ENCODE assay signal across 8 mouse cellular contexts in genomic region chr1:91413898-91414594, GRCm38 (mm10). TPM values are rescaled to one million over a fixed set of nuclear protein-coding genes. Genes with fewer than 3 reads are reported as not detected.
DNase-seq lines count a peak whose midpoint lies in the region; ATAC-seq and TF ChIP-seq lines count a peak whose summit lies in the region.

TSS of gene Hes6 (minus strand) at chr1:91414038.

- peak within 1 kb of the TSS; percentile 78 for H3K4me3 ChIP-seq in heart, adult 2 months
- peak within 1 kb of the TSS; percentile 77 for H3K4me3 ChIP-seq in kidney, adult 2 months (ENCODE audit: insufficient read depth, low read depth, low read length)
- H3K4me3 ChIP-seq in limb, embryonic 15.5 days: peak within 1 kb of the TSS; percentile 80
- H3K4me3 ChIP-seq in midbrain, embryonic 16.5 days (ENCODE audit: low read depth, low read length): peak within 1 kb of the TSS; percentile 82

- peak within 1 kb of the TSS; percentile 86 for H3K9ac ChIP-seq in heart, adult 2 months (ENCODE audit: low read depth, low read length)
- H3K9ac ChIP-seq in limb, embryonic 15.5 days: peak within 1 kb of the TSS; percentile 75
- peak within 1 kb of the TSS; percentile 90 for H3K9ac ChIP-seq in midbrain, embryonic 16.5 days (ENCODE audit: low read depth, low read length)

- no peak for TF ChIP-seq CTCF in heart, adult 2 months (IDR thresholded peaks at IDR 0.05)
- TF ChIP-seq CTCF in kidney, adult 2 months (conservative IDR thresholded peaks at IDR 0.05; ENCODE audit: insufficient read depth, insufficient read length, low read depth, low read length): no peak

- H3K4me2 ChIP-seq in limb, embryonic 15.5 days: peak within 1 kb of the TSS; percentile 98
- peak within 1 kb of the TSS; percentile 88 for H3K4me2 ChIP-seq in midbrain, embryonic 16.5 days (ENCODE audit: low read length)

- H3K9me3 ChIP-seq in limb, embryonic 15.5 days: no peaks in the 10 kb centered on the region
- H3K9me3 ChIP-seq in midbrain, embryonic 16.5 days (replicated peaks; ENCODE audit: control insufficient read depth, low read length, poor library complexity, severe bottlenecking): no peaks in the 10 kb centered on the region

- H3K4me1 ChIP-seq in heart, adult 2 months (ENCODE audit: control insufficient read depth, insufficient read depth, low read length): peaks cover 5% of the 10 kb centered on the region
- H3K4me1 ChIP-seq in kidney, adult 2 months (ENCODE audit: control insufficient read depth, insufficient read depth, low read length): no peaks in the 10 kb centered on the region
- H3K4me1 ChIP-seq in limb, embryonic 15.5 days: peaks cover 39% of the 10 kb centered on the region
- H3K4me1 ChIP-seq in midbrain, embryonic 16.5 days (ENCODE audit: control insufficient read depth, insufficient read depth, low read length): peaks cover 29% of the 10 kb centered on the region

- 0 out of 2 replicates have a peak, but pooled peaks have one; percentile 11 for TF ChIP-seq POLR2A in heart, adult 2 months (IDR thresholded peaks at IDR 0.05; ENCODE audit: insufficient read depth, low read depth, low read length)
- TF ChIP-seq POLR2A in kidney, adult 2 months (IDR thresholded peaks at IDR 0.05; ENCODE audit: low read depth, low read length): no peak

- TF ChIP-seq EP300 in heart, adult 2 months (IDR thresholded peaks at IDR 0.05; ENCODE audit: insufficient read depth, low read depth, low read length): no peak

- DNase-seq in frontal cortex, adult 2 months (ENCODE audit: extremely low spot score in 1 of 2, low spot score in 1 of 2): peak in 1 of 2 experiments; percentile 52
- peak; percentile 91 for DNase-seq in embryo, embryonic 11 days
- DNase-seq in heart, adult 2 months: peak; percentile 83 to 89
- peak; percentile 78 for DNase-seq in kidney, adult 2 months
- DNase-seq in spleen, postnatal 4 days (ENCODE audit: low spot score in 2 of 2): peak; percentile 53 to 77

- ATAC-seq in frontal cortex, adult (ENCODE audit: low TSS enrichment): no peak
- peak; percentile 51 for ATAC-seq in limb, embryonic 15.5 days (ENCODE audit: insufficient number of reproducible peaks, low FRiP score, low TSS enrichment, low read depth)
- peak; percentile 59 for ATAC-seq in midbrain, embryonic 16.5 days

- peak within 1 kb of the TSS; percentile 89 for H3K27ac ChIP-seq in heart, adult 2 months
- peak within 1 kb of the TSS; percentile 87 for H3K27ac ChIP-seq in kidney, adult 2 months (ENCODE audit: insufficient read depth, low read depth, low read length)
- H3K27ac ChIP-seq in limb, embryonic 15.5 days: peak within 1 kb of the TSS; percentile 89
- peak within 1 kb of the TSS; percentile 91 for H3K27ac ChIP-seq in midbrain, embryonic 16.5 days (ENCODE audit: low read length)

- H3K79me2 ChIP-seq in heart, adult 2 months (replicated peaks; ENCODE audit: control insufficient read depth, insufficient read depth, low read length): no peaks in the 10 kb centered on the region

- H3K36me3 ChIP-seq in heart, adult 2 months (ENCODE audit: control insufficient read depth, insufficient read depth, low read length): no peaks in the 10 kb centered on the region
- H3K36me3 ChIP-seq in kidney, adult 2 months (ENCODE audit: control insufficient read depth, insufficient read depth, low read length): no peaks in the 10 kb centered on the region
- peaks cover 11% of the 10 kb centered on the region for H3K36me3 ChIP-seq in limb, embryonic 15.5 days
- H3K36me3 ChIP-seq in midbrain, embryonic 16.5 days (ENCODE audit: control insufficient read depth, insufficient read depth, low read length): no peaks in the 10 kb centered on the region

- intact Hi-C loops in heart, adult 2 months (cut with DNase I): loop anchor here (2.0 kb wide), 1 partner anchor 15 kb away; the partner anchor contains the start of gene Ilkap

- under 1% methylated on average over 39 of the region's 39 CpGs for WGBS in heart, adult 2 months
- WGBS in kidney, adult 2 months: 3% methylated on average over 39 of the region's 39 CpGs
- WGBS in limb, embryonic 15.5 days: under 1% methylated on average over 39 of the region's 39 CpGs
- WGBS in midbrain, embryonic 16.5 days: under 1% methylated on average over 39 of the region's 39 CpGs

- no peaks in the 10 kb centered on the region for H3K27me3 ChIP-seq in heart, adult 2 months (ENCODE audit: control insufficient read depth, insufficient read depth, low read length)
- no peaks in the 10 kb centered on the region for H3K27me3 ChIP-seq in kidney, adult 2 months (replicated peaks; ENCODE audit: control insufficient read depth, insufficient read depth, low read length)
- no peaks in the 10 kb centered on the region for H3K27me3 ChIP-seq in limb, embryonic 15.5 days
- no peaks in the 10 kb centered on the region for H3K27me3 ChIP-seq in midbrain, embryonic 16.5 days (ENCODE audit: control insufficient read depth, insufficient read depth, low read depth, low read length)

RNA-seq across cellular contexts. Expression of gene Hes6, which starts in this region (rescaled TPM):
- polyA plus RNA-seq in frontal cortex, adult 2 months (2012; rRNA removed): 20.7 and 25.9 TPM in 2 replicates
- total RNA-seq in heart, adult 2 months (2021): 10 to 100 TPM; 17.4 to 18.2 TPM
- polyA plus RNA-seq in heart, adult 2 months (2012; rRNA removed): 23.6 and 25.8 TPM in 2 replicates
- polyA plus RNA-seq in kidney, adult 2 months (2012; rRNA removed): 64.1 and 66.7 TPM in 2 replicates
- 73.6 and 91.2 TPM in 2 replicates for polyA plus RNA-seq in limb, embryonic 15.5 days (2015; fragmentation: Nextera tagmentation; extraction: Ambion mirVana)
- 153 and 173 TPM in 2 replicates for polyA plus RNA-seq in midbrain, embryonic 16.5 days (2015; fragmentation: Nextera tagmentation; extraction: Ambion mirVana)
